Mouse (Mus musculus) ovary, postnatal 14 days (tissue): ENCODE data around the gene Kif7.

Source experiments
- DNase-seq: peaks from one replicate; pipeline ENCODE4 v3.0.0; 2022; ENCODE audit warnings: low spot score

The Kif7 gene

DNA sequence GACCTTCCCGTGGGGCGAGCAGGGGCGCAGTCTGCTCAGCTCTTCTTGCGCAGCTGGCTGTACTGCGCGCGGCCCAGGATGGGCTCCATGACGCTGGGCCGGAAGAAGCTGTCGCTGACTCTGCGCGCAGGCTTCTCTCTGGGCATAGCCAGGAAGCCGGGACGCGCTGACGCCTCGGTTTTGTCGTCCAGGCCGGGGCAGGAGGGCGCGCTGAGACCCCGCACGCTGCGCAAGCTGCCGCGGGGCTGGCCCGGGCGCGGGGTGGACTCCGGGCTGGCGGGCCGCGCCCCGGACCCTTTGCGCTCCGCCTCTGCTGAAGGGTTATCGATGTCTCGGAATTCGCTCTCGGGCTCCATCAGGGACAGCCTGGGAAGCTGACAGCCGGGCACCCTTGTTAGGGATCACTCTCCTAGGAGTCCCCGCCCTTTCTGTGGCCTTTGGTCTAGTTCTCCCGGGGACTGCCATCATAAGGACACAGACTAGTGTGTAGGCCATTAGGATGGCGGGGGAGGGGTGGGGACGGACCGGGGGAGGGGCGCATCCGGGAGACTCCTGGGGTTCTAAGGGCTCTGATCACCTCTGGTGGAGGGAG, 6.0 kb upstream of the Kif7 start:
- DNase-seq: peak; percentile 40

GRCm38 (mm10) chr7:79710831-79711230, 4.7 kb downstream of the Kif7 start:
- DNase-seq: no peak

DNA sequence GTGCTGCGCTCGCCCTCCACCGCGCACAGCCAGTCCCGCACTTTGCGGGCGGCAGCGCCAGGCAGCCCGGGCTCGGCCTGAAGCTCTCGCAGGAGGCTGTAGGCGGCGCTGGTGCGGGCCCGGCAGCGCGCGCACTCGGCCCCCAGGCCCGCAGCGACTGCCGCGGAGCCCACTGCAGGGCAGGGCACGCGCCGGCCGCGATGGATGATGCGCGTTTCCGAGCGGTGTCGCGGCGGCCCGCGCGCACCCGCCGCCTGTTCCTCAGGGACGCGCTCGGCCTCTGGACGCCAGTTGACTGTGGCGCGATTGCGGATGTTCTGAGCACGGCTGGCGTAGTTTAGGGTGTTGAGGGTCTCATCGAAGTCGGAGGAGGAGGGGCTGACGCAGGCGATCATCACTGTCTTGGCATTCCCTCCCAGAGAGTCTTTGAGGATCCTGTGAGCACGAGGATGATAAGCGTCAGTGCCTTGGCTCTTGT, 5.4 kb downstream of the Kif7 start:
- no peak for DNase-seq

- DNase-seq: no peak
Observed at GRCm38 (mm10) chr7:79705210-79705609, 10.3 kb downstream of the Kif7 start.

DNA sequence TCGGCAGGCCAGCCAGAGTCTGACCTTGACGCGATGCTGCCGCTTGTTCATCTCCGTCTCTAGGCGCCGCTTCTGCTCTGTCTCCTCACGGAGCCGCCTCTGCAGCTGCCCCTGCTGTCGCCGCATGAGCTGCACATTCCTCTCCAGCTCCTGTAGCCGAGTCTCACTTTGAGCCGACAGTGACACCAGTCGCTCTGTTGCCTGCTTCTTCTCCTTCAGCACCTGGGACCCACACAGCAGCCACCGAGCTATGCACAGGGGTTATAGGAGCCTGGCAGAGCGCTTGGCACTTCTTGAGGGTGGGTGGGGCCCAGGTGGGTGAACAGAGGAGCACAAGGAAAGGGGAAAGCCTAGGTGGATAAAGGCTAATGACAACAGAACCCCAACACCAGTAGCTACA, 12.8 kb downstream of the Kif7 start:
- DNase-seq: no peak

- DNase-seq: no peak
Observed at GRCm38 (mm10) chr7:79696495-79696894, 19.0 kb downstream of the Kif7 start.

DNA sequence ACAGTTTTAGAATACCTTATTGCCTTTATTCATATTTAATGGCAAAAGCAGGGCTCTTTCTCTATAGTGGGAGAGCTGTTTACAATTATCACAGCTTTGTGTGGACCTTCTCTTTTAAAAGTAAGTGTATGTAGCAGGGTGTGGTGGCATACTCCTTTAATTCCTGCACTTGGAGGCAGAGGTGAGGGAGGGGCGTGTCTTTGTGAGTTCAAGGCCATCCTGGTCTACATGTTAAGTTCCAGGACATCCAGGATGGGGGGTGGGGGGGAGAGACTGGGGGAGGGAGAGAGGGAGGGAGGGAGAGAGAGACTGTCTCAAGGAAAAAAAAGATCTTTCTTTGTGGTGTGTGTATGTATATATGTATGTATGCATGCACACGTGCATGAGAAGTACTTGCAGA, 35.3 kb downstream of the Kif7 start:
- no peak for DNase-seq

DNA sequence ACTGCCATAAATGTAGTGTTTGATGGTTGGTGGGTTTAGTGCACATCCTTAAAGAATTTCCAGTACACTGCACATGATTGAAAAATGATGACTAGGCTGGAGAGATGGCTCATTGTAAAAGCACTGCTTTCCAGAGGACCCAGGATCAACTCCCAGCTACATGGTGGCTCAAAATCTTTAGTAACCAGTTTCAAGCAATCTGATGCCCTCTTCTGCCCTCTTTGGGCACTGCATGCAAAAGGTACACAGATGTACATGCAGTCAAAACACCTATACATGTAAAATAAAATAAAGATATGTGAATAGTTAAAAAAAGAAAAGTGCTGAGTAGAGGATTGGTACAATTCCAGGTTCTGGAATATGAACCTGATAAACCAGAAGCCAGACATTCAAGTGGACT, 36.3 kb downstream of the Kif7 start:
- no peak for DNase-seq

- DNase-seq: no peak
Observed at GRCm38 (mm10) chr7:79670900-79671604, 44.5 kb downstream of the Kif7 start.

- DNase-seq: no peak
Observed at GRCm38 (mm10) chr7:79666690-79667089, 48.8 kb downstream of the Kif7 start.

- no peak for DNase-seq
Observed at GRCm38 (mm10) chr7:79661253-79661890, 54.1 kb downstream of the Kif7 start.

DNA sequence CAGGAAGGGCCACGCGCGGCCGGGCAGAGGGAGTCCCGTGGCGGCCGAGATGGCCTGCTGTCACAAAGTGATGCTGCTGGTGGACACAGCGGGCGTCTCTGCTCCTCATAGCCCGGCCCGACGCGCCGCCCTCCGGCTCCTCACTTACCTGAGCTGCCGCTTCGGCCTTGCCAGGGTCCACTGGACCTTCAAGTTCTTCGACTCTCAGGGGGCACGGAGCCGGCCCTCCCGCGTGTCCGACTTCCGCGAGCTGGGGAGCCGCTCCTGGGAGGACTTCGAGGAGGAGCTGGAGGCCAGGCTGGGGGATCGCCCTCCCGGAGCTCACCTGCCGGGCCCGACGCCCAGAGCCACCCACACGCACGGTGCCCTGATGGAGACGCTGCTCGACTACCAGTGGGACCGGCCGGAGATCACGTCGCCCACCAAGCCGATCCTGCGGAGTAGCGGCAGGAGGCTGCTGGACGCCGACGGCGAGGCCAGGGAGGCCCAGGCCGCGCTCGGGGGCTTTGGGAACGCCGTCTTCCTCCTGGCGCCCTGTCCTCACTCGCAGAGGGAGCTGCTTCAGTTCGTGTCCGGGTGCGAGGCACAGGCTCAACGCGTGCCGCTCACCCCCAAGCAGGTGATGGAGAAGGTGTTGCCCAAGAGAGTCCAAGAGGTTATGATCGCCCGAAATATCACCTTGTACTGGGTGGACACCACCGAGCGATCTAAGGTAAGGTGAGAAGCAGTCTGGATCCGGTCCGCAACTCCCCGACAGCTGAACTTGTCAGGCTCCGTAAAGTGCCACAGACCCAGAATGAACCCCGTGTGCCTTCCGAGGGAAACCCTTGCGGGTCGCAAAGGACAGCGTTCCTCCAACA, 55.0 kb downstream of the Kif7 start:
- no peak for DNase-seq

DNA sequence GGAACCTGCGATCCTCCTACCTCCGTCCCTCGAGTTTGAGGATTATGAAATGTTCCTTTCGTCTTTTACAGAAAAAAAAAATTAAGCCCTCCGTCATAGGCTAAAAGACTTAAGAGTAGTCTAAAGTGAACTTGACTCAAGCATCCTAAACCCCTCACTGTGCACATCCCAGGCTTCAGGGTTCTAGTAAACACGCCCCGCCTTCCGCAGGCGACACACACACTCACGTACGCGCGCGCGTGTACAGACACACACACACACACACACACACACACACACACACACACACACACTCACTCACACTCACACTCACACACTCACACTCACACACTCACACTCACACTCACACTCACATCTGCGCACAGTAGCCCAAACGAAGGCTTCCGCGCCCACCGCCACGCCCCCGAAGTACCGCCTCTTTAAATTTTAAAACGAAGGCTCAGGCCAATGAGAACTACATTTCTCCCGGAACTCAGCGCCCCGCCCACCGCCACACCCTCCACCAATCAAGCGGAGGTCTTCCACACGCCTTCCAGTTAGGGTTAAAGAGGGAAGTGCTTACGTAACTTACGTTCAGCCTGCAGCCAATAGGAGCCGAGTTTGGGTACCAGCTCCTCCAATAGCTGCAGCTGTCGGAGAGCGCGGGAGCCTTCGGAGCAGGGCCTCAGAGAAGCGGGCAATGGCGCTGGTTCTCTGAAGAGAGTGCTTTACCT, 55.8 kb downstream of the Kif7 start, which contains the start of gene Ticrr:
Ticrr (plus strand) TSS at position 619 of the 713 bp plus-strand sequence.
- DNase-seq: peak; percentile 91

- DNase-seq: no peak
Observed at GRCm38 (mm10) chr7:79654586-79654985, 60.9 kb downstream of the Kif7 start.

GRCm38 (mm10) chr7:79654185-79654584, 61.3 kb downstream of the Kif7 start:
- DNase-seq: no peak

DNA sequence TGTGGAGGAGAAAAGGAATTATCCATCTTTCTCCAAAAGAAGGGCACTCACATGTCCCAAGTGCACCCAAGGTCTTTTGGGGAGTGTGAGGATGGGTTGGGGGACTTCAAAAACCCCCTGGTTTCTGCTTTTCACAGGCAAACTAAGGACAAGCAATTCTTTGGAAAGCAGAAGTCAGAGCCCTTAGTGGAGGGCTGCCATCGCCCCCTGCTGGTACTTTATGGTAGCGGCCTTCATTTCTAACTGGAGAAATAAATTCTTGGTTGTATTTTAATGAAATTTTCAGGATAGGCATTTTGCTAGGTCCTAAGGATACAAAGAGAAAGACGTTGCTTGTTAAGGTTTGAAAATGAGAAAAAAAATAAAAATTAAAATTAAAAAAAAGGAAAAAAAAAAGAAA, 66.5 kb downstream of the Kif7 start:
- peak; percentile 42 for DNase-seq
